Mouse (Mus musculus): ENCODE measurements around the gene Sufu. TPM values are rescaled to one million over a fixed set of nuclear protein-coding genes. Genes with fewer than 3 reads are reported as not detected.

Sufu gene
- polyA plus RNA-seq, 1 experiment from 2014 or later: 9.5 TPM

DNA sequence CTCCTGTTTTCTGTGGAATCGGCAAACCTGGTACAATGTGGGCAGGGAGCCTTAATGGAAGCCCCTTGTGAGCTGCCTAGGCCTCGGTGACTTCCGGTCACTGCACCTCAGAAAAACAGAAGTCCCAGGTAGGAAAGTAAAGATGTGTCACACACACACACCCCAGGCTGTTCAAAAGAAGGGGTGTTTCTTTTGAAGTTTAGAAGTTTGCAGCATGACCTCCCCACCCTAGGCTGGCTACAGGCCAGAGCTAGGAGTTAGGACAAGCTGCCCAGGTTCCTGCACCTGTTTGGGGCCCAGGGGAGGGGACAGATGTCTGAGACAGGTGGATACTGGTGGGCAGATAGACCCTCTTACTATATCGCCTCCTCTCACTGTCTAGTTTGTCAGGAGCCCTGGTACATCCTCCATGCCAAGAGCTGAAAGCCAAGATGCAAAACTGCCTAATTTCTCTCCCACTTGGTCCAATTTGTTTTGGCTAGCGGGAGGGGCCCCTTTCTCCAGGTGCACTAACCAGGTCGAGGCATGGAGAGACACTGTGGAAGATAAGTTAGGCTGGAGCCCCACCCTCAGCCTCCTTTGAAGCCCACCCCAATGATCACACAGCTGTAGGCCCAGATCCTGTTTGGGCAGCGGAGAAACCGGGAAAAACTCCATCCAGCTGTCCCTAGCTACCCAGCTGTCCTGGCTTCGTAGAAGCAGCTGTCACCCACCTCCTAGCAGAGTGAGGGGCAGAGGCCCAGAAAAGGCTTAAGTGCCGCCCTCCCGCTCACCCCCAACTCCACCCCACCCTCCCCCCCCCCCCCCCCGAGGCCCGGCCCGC, 121.0 kb downstream of the Sufu start:
- Histone ChIP-seq H3K27me3 (ENCODE audit: control insufficient read depth, insufficient read depth, low read length) (no peaks in the 10 kb centered on the region), H3K9me3 (ENCODE audit: control insufficient read depth, low read length) (no peaks in the 10 kb centered on the region), H3K4me1 (replicated peaks; ENCODE audit: control insufficient read depth, insufficient read depth) (peaks cover 6% of the 10 kb centered on the region), H3K4me2 (replicated peaks; ENCODE audit: low read depth) (peak overlapping the region; percentile 55), H3K27ac (replicated peaks) (peak overlapping the region; percentile 69), H3K4me3 (ENCODE audit: low read depth, low read length) (no peak overlapping the region; the same call in 1 of the 2 replicates), H3K9ac (ENCODE audit: low read length) (0 out of 2 replicates have a peak overlapping the region, but pooled peaks have one; percentile 18), H3K36me3 (ENCODE audit: control insufficient read depth, insufficient read depth, low read length) (peaks cover 24% of the 10 kb centered on the region)
- WGBS: 25% methylated on average over 11 of the region's 14 CpGs
- DNase-seq (ENCODE audit: low spot score) (peak; percentile 67), ATAC-seq (ENCODE audit: low FRiP score, low TSS enrichment) (peak; percentile 26)
- no peak for TF ChIP-seq CTCF (IDR thresholded peaks at IDR 0.05; ENCODE audit: low read depth)
- TF ChIP-seq EP300 (optimal IDR thresholded peaks at IDR 0.05): no peak

DNA sequence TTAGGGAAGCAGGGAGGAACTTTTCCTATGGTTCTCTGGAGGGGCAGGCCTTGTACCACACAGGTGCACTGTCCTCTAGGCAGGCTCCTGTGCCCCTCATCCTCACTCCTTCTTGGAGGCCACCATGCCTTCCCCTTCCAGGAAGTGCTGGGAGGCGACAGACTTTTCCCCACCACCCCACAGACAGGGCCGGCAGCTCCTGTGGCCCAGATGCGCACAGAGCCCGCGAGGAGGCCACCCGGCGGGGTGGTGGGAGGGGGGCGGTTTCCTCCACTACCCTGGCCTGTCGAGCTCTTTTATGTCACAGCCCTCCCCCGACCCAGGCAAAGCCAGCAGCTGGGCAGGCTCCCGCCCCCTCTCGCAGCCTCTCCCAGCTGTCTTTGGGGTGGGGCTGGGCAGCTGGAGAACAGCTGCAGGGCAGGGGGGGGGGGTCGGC, 121.7 kb downstream of the Sufu start:
- TF ChIP-seq EP300 (optimal IDR thresholded peaks at IDR 0.05): no peak
- no peak for TF ChIP-seq CTCF (IDR thresholded peaks at IDR 0.05; ENCODE audit: low read depth)
- Histone ChIP-seq H3K36me3 (ENCODE audit: control insufficient read depth, insufficient read depth, low read length) (peaks cover 19% of the 10 kb centered on the region), H3K27ac (replicated peaks) (peak overlapping the region; percentile 69), H3K27me3 (ENCODE audit: control insufficient read depth, insufficient read depth, low read length) (no peaks in the 10 kb centered on the region), H3K9ac (ENCODE audit: low read length) (peak overlapping the region; percentile 52), H3K9me3 (ENCODE audit: control insufficient read depth, low read length) (no peaks in the 10 kb centered on the region), H3K4me1 (replicated peaks; ENCODE audit: control insufficient read depth, insufficient read depth) (peaks cover 6% of the 10 kb centered on the region), H3K4me2 (replicated peaks; ENCODE audit: low read depth) (peak overlapping the region; percentile 55), H3K4me3 (ENCODE audit: low read depth, low read length) (peak overlapping the region; percentile 18; the same call in 1 of the 2 replicates)
- WGBS: 4% methylated on average over 12 of the region's 13 CpGs
- peak; percentile 63 for ATAC-seq (ENCODE audit: low FRiP score, low TSS enrichment)
- DNase-seq (ENCODE audit: low spot score): peak; percentile 69

DNA sequence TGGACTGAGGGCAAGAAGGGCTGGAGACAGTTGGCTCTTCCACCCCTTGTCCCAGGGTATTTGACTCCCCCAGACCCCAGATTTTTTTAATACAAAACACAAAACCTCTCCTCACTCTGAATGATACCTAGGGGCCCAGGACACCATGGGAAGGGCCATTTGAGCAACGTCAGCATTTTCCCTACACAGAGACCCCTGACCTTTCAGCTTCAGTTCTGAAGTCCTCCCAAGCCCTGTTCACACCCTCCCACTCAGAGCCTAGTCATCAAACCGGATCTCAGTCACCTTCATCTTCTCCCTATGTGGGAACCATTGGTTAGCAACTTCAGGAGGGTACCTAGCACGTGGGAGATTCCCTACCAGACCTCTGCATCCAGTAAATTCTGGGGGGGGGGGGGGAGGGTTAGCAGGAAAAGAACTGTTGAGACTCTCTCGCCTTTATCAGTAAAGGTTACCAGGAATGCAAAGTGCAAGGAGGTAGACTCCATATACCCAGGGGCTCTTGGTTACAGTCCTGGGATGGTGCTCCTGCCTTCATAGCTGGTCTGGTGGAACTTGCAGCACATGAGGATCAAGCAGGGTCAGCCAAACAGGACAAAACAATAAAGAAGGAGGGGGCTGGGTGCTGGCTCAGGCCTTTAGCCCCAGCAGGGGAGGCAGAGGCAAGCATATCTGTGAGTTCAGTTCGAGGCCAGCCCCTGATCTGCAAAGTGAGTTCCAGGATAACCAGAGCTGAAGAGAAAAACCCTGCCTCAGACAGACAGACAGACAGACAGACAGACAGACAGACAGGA, 122.3 kb downstream of the Sufu start:
- peak overlapping the region; percentile 52 for H3K9ac ChIP-seq (ENCODE audit: low read length)
- DNase-seq (ENCODE audit: low spot score) (no peak), ATAC-seq (ENCODE audit: low FRiP score, low TSS enrichment) (0 out of 2 replicates have a peak, but pooled peaks have one; percentile 0)

DNA sequence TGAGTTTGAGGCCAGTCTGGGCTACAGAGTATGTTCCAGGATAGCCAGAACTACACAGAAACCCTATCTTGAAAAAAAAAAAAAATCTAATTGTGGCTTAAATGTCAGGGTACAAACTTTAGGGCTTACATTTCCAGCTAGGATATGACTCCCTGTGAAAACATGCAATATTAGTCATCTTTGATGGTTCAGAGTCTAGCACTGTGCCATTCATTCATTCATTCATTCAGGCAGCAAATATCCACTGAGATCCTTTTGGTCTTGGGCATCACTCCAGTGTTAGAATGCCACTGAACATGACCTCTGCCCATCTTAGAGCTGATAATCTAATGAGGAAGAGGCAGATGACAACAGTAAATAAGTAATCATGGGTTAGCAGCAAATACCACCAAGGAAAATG, 125.0 kb downstream of the Sufu start:
- Histone ChIP-seq H3K9ac (ENCODE audit: low read length) (no peak overlapping the region), H3K36me3 (ENCODE audit: control insufficient read depth, insufficient read depth, low read length) (no peaks in the 10 kb centered on the region), H3K4me2 (replicated peaks; ENCODE audit: low read depth) (no peak overlapping the region), H3K27me3 (ENCODE audit: control insufficient read depth, insufficient read depth, low read length) (no peaks in the 10 kb centered on the region), H3K27ac (replicated peaks) (no peak overlapping the region), H3K4me3 (ENCODE audit: low read depth, low read length) (no peak overlapping the region), H3K9me3 (ENCODE audit: control insufficient read depth, low read length) (no peaks in the 10 kb centered on the region), H3K4me1 (replicated peaks; ENCODE audit: control insufficient read depth, insufficient read depth) (peaks cover 19% of the 10 kb centered on the region)
- TF ChIP-seq EP300 (optimal IDR thresholded peaks at IDR 0.05) (no peak), CTCF (IDR thresholded peaks at IDR 0.05; ENCODE audit: low read depth) (no peak)
- ATAC-seq (ENCODE audit: low FRiP score, low TSS enrichment) (no peak), DNase-seq (ENCODE audit: low spot score) (no peak)

More for the DNA sequence above, 122.3 kb downstream of the Sufu start:
- Histone ChIP-seq H3K9me3 (ENCODE audit: control insufficient read depth, low read length) (no peaks in the 10 kb centered on the region), H3K4me1 (replicated peaks; ENCODE audit: control insufficient read depth, insufficient read depth) (peaks cover 11% of the 10 kb centered on the region), H3K27ac (replicated peaks) (no peak overlapping the region), H3K36me3 (ENCODE audit: control insufficient read depth, insufficient read depth, low read length) (peaks cover 17% of the 10 kb centered on the region), H3K4me3 (ENCODE audit: low read depth, low read length) (peak overlapping the region; percentile 18; the same call in 1 of the 2 replicates), H3K4me2 (replicated peaks; ENCODE audit: low read depth) (peak overlapping the region; percentile 55), H3K27me3 (ENCODE audit: control insufficient read depth, insufficient read depth, low read length) (no peaks in the 10 kb centered on the region)
- TF ChIP-seq CTCF (IDR thresholded peaks at IDR 0.05; ENCODE audit: low read depth) (no peak), EP300 (optimal IDR thresholded peaks at IDR 0.05) (no peak)
- 34% methylated on average over 5 of the region's 5 CpGs for WGBS

DNA sequence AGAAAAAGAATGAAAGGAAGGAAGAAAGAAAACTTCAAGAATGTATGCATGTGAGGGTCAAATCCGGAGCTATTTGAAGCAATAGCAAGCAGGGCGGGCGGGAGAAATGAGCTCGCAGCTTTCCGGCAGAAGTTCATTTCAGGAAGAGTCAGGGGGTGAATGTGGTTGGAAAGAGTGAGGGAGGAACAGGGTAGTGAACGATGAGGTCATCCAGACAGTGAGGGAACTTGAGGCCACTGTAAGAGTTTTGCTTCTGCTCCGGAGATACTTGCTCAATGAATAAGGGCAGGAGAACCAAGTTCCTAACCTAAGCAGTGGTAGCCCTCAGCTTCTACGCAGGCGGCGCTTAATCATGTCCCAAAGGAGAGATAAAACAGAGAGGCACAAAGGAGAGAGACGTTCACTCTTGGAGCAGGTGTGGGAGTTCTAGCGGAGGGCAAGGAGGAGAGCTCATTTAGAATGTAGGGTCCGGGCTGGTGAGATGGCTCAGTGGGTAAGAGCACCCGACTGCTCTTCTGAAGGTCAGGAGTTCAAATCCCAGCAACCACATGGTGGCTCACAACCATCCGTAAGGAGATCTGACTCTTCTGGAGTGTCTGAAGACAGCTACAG, 125.8 kb downstream of the Sufu start:
- H3K27ac ChIP-seq (replicated peaks): 0 out of 2 replicates have a peak overlapping the region, but pooled peaks have one; percentile 35
- H3K4me3 ChIP-seq (ENCODE audit: low read depth, low read length): no peak overlapping the region
- no peak for TF ChIP-seq EP300 (optimal IDR thresholded peaks at IDR 0.05)
- no peak for TF ChIP-seq CTCF (IDR thresholded peaks at IDR 0.05; ENCODE audit: low read depth)
- H3K4me2 ChIP-seq (replicated peaks; ENCODE audit: low read depth): no peak overlapping the region
- WGBS: 24% methylated on average over 15 of the region's 15 CpGs
- no peak for DNase-seq (ENCODE audit: low spot score)
- H3K9ac ChIP-seq (ENCODE audit: low read length): no peak overlapping the region
- no peaks in the 10 kb centered on the region for H3K36me3 ChIP-seq (ENCODE audit: control insufficient read depth, insufficient read depth, low read length)
- no peaks in the 10 kb centered on the region for H3K9me3 ChIP-seq (ENCODE audit: control insufficient read depth, low read length)
- H3K4me1 ChIP-seq (replicated peaks; ENCODE audit: control insufficient read depth, insufficient read depth): peaks cover 19% of the 10 kb centered on the region
- ATAC-seq (ENCODE audit: low FRiP score, low TSS enrichment): no peak
- H3K27me3 ChIP-seq (ENCODE audit: control insufficient read depth, insufficient read depth, low read length): no peaks in the 10 kb centered on the region
